Mouse (Mus musculus) cerebellum, adult 2 months (tissue): ENCODE results near the gene Pde9a. TPM values are rescaled to one million over a fixed set of nuclear protein-coding genes. Genes with fewer than 3 reads are reported as not detected.
A peak's percentile ranks its signal among the peaks of the same experiment; 100 is the strongest.

ENCODE experiments used
- DNase-seq, 2 experiments: peaks; one replicate each; pipeline ENCODE4 v3.0.0; 2021
- H3K27ac ChIP-seq: fragments of 200-500 bp; 2 replicates; pipeline ENCODE4 v1.5.1; 2012; ENCODE audit warnings: low read length, control low read depth, inconsistent platforms; ENCODE audit not compliant: insufficient read depth
- H3K27me3 ChIP-seq: fragments of 200-500 bp; 2 replicates; pipeline ENCODE4 v1.6.1; 2012; ENCODE audit warnings: inconsistent platforms, mild to moderate bottlenecking, low read length, moderate library complexity; ENCODE audit not compliant: control insufficient read depth, insufficient read depth
- H3K4me1 ChIP-seq: fragments of 200-500 bp; 2 replicates; pipeline ENCODE4 v1.6.1; 2011; ENCODE audit warnings: low read length; ENCODE audit not compliant: control insufficient read depth, insufficient read depth
- H3K4me3 ChIP-seq: fragments of 200-500 bp; replicated peaks from 2 replicates; pipeline ENCODE3; 2011; ENCODE audit warnings: mild to moderate bottlenecking, low read depth, low read length, control low read depth; ENCODE audit not compliant: insufficient read depth
- CTCF ChIP-seq: fragments of 200-500 bp; IDR thresholded peaks from 2 replicates; pipeline ENCODE4 v1.5.1; 2011; ENCODE audit warnings: low read depth, mild to moderate bottlenecking, control low read depth, low read length, moderate library complexity, borderline replicate concordance; ENCODE audit not compliant: insufficient read depth
- POLR2A ChIP-seq: fragments of 200-500 bp; IDR thresholded peaks from 2 replicates; pipeline ENCODE4 v1.6.1; 2011; ENCODE audit warnings: low read length, control low read depth, borderline replicate concordance; ENCODE audit not compliant: insufficient read depth
- whole genome bisulfite sequencing: fragments of 180-500 bp; shearing (Covaris S2); methylation state at CpG from one replicate; pipeline ENCODE4 v1.1.7; 2018; 5-methylcytosine and 5-hydroxymethylcytosine counted together
- polyA plus RNA-seq: library from polyadenylated mRNA; depleted of rRNA; stranded (reverse); fragments of >200 nt; gene quantifications from 2 replicates; pipeline ENCODE4 v1.2.3, GENCODE M21; 2012

The Pde9a gene
- polyA plus RNA-seq, 1 experiment: 83.1 TPM

- no peak for TF ChIP-seq CTCF
- Histone ChIP-seq H3K27me3 (no peaks in the 10 kb centered on the region), H3K4me1 (peaks cover 44% of the 10 kb centered on the region), H3K27ac (peak overlapping the region; percentile 2; the same call in 1 of the 2 replicates), H3K4me3 (no peak overlapping the region)
- 14% methylated on average over 5 of the region's 5 CpGs for WGBS
- DNase-seq: peak; percentile 34 to 58
These were observed 61.8 kb downstream of the Pde9a start for GRCm38 (mm10) chr17:31447766-31448165.

DNA sequence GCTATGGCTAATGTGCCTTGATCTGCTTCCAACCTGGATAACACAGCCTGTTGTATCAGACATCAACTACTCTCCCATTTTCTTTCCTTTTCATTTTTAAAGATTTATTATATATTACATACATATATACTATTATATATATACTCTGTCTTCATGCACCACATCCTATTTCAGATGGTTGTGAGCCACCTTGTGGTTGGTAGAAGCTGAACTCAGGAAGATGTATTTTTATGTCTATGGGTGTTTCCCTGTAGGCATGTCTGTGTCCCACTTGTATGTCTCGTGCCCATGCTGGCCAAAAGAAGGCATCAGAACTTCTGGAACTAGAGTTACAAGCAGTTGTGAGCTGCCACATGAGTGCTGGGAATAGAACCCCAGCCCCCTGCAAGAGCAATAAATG is 62.5 kb downstream of the Pde9a start:
- Histone ChIP-seq H3K27ac (no peak overlapping the region), H3K4me3 (no peak overlapping the region), H3K27me3 (no peaks in the 10 kb centered on the region), H3K4me1 (peaks cover 42% of the 10 kb centered on the region)
- DNase-seq: no peak
- WGBS: 83% methylated on average over 1 of the region's 1 CpGs
- TF ChIP-seq POLR2A: no peak
- no peak for TF ChIP-seq CTCF

- DNase-seq: peak in 1 of 2 experiments; percentile 28
- TF ChIP-seq CTCF (no peak), POLR2A (no peak)
- no peak overlapping the region for H3K4me3 ChIP-seq
- H3K27ac ChIP-seq: no peak overlapping the region
- no peaks in the 10 kb centered on the region for H3K27me3 ChIP-seq
- WGBS: 34% methylated on average over 3 of the region's 3 CpGs
- peaks cover 36% of the 10 kb centered on the region for H3K4me1 ChIP-seq
These were observed 64.2 kb downstream of the Pde9a start for GRCm38 (mm10) chr17:31450206-31450605.

DNA sequence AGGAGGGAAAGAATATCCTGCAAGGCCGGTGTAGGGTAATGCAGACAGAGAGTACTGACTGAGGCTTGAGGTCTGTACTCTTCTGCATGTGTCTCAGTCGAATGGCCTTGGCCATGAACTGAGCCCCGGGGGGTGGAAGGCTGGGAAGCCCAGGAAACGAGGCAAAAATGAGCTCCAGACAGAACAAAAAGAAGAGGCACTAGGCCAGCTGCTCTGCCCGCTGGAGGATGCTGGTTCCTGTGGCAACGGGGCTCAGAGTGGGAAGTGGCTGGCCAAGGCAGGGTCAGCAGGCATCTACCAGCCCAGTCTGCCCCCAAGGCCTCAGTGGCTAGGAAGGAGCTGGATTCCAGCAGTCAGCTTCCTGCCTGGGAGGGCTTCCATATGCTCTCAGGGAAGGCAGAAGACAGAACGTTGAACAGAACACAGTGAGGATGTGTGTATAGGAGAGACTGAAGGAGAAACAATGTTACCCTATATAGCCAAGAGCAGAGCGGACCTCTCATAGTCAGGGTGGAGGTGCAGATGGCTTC is 65.2 kb downstream of the Pde9a start:
- WGBS: 36% methylated on average over 8 of the region's 8 CpGs
- Histone ChIP-seq H3K4me1 (peaks cover 33% of the 10 kb centered on the region), H3K27ac (no peak overlapping the region), H3K27me3 (no peaks in the 10 kb centered on the region), H3K4me3 (no peak overlapping the region)
- peak; percentile 43 to 65 for DNase-seq
- TF ChIP-seq POLR2A: no peak
- TF ChIP-seq CTCF: no peak

DNA sequence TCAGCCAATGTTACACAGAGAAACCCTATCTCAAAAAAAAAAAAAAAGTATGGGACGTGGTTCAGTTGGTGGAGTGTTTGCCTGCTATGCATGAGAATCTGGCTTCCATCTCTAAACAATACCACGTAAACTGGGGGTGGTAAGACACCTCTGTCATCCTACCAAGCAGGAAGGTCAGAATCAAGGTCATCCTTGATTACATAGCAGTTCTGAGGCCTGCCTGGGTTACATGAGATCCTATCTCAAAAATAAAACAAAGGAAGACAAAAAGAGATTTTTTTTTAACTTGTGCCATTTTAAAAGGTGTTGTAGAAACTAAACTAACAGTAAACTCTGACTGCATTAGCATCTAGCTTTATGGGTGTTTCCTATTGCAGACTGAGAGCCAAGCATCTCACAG is 66.8 kb downstream of the Pde9a start:
- TF ChIP-seq CTCF: no peak
- H3K27ac ChIP-seq: no peak overlapping the region
- H3K27me3 ChIP-seq: no peaks in the 10 kb centered on the region
- H3K4me1 ChIP-seq: peaks cover 38% of the 10 kb centered on the region
- no peak overlapping the region for H3K4me3 ChIP-seq
- 88% methylated on average over 2 of the region's 2 CpGs for WGBS
- no peak for DNase-seq

- peaks cover 36% of the 10 kb centered on the region for H3K4me1 ChIP-seq
- WGBS: 83% methylated on average over 3 of the region's 3 CpGs
- H3K4me3 ChIP-seq: no peak overlapping the region
- TF ChIP-seq CTCF (no peak), POLR2A (no peak)
- H3K27ac ChIP-seq: no peak overlapping the region
- H3K27me3 ChIP-seq: no peaks in the 10 kb centered on the region
- DNase-seq: no peak
These were observed 67.5 kb downstream of the Pde9a start for GRCm38 (mm10) chr17:31453476-31453875.

DNA sequence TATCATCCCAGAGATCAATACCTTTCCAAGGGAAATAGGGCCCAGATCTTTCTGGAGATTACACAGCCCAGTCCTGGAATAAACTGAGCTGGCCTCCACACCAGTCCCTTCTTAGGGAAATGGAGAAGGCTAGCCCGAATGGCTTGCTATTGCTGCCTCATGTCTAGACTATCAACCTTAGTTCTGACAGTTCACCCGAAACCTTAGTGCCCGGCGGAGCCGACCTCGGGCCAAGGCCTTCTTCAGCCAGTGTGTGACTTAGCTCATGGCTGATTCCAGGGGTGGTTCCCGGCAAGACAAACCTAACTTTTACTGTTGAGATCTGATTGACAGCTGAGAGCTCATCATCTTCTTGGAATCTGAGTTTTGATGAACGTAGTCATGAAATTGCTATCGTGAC is 68.0 kb downstream of the Pde9a start:
- WGBS: 89% methylated on average over 9 of the region's 9 CpGs
- DNase-seq: no peak
- Histone ChIP-seq H3K27ac (no peak overlapping the region), H3K4me3 (no peak overlapping the region), H3K4me1 (peaks cover 36% of the 10 kb centered on the region), H3K27me3 (no peaks in the 10 kb centered on the region)
- TF ChIP-seq POLR2A (no peak), CTCF (no peak)

- H3K27me3 ChIP-seq: no peaks in the 10 kb centered on the region
- no peak overlapping the region for H3K4me3 ChIP-seq
- WGBS: 32% methylated on average over 18 of the region's 18 CpGs
- DNase-seq: peak; percentile 69 to 75
- peaks cover 26% of the 10 kb centered on the region for H3K4me1 ChIP-seq
- peak overlapping the region; percentile 18 for H3K27ac ChIP-seq
- TF ChIP-seq CTCF: no peak
- no peak for TF ChIP-seq POLR2A
These were observed 70.9 kb downstream of the Pde9a start for GRCm38 (mm10) chr17:31456723-31457567.
